Mouse (Mus musculus): ENCODE results near the gene Slc22a20. TPM values are rescaled to one million over a fixed set of nuclear protein-coding genes. Genes with fewer than 3 reads are reported as not detected.

The Slc22a20 gene
- polyA plus RNA-seq, 1 experiment from 2014 or later, result not detected

- 87% methylated on average over 10 of the region's 10 CpGs for WGBS
- Histone ChIP-seq H3K27ac (replicated peaks) (no peak overlapping the region), H3K4me2 (no peak overlapping the region), H3K4me1 (replicated peaks) (peaks cover 19% of the 10 kb centered on the region), H3K4me3 (no peak overlapping the region), H3K9me3 (no peaks in the 10 kb centered on the region), H3K9ac (no peak overlapping the region), H3K27me3 (peaks cover 47% of the 10 kb centered on the region), H3K36me3 (no peaks in the 10 kb centered on the region)
- ATAC-seq (ENCODE audit: low read depth), result no peak
Measured at GRCm38 (mm10) chr19:6013691-6014090, 27.7 kb upstream of the Slc22a20 start.

- no peak for ATAC-seq (ENCODE audit: low read depth)
- H3K4me2 ChIP-seq, result no peak overlapping the region
- no peak overlapping the region for H3K27ac ChIP-seq (replicated peaks)
Measured at GRCm38 (mm10) chr19:6009137-6009536, 23.2 kb upstream of the Slc22a20 start.

GRCm38 (mm10) chr19:6007013-6007412 lies 21.1 kb upstream of the Slc22a20 start:
- no peak for ATAC-seq (ENCODE audit: low read depth)

More at GRCm38 (mm10) chr19:6009137-6009536, 23.2 kb upstream of the Slc22a20 start:
- Histone ChIP-seq H3K9ac (no peak overlapping the region), H3K4me1 (replicated peaks) (no peaks in the 10 kb centered on the region), H3K36me3 (no peaks in the 10 kb centered on the region), H3K27me3 (peaks cover 13% of the 10 kb centered on the region), H3K9me3 (no peaks in the 10 kb centered on the region), H3K4me3 (no peak overlapping the region)
- whole genome bisulfite sequencing, result 69% methylated on average over 8 of the region's 8 CpGs

GRCm38 (mm10) chr19:6005541-6005940 lies 19.6 kb upstream of the Slc22a20 start:
- no peak for ATAC-seq (ENCODE audit: low read depth)
- H3K4me1 ChIP-seq (replicated peaks), result no peaks in the 10 kb centered on the region
- no peaks in the 10 kb centered on the region for H3K9me3 ChIP-seq

More at GRCm38 (mm10) chr19:6007013-6007412, 21.1 kb upstream of the Slc22a20 start:
- H3K27me3 ChIP-seq, result no peaks in the 10 kb centered on the region
- WGBS, result 86% methylated on average over 13 of the region's 13 CpGs
- H3K4me3 ChIP-seq, result no peak overlapping the region
- no peaks in the 10 kb centered on the region for H3K4me1 ChIP-seq (replicated peaks)
- no peaks in the 10 kb centered on the region for H3K9me3 ChIP-seq
- H3K9ac ChIP-seq, result no peak overlapping the region
- no peak overlapping the region for H3K27ac ChIP-seq (replicated peaks)
- no peaks in the 10 kb centered on the region for H3K36me3 ChIP-seq
- H3K4me2 ChIP-seq, result no peak overlapping the region

GRCm38 (mm10) chr19:5999969-6000368 lies 14.0 kb upstream of the Slc22a20 start:
- 77% methylated on average over 5 of the region's 5 CpGs for WGBS
- ATAC-seq (ENCODE audit: low read depth), result no peak
- Histone ChIP-seq H3K9ac (no peak overlapping the region), H3K4me2 (no peak overlapping the region), H3K9me3 (no peaks in the 10 kb centered on the region), H3K4me1 (replicated peaks) (no peaks in the 10 kb centered on the region), H3K36me3 (no peaks in the 10 kb centered on the region), H3K27ac (replicated peaks) (no peak overlapping the region), H3K4me3 (no peak overlapping the region), H3K27me3 (no peaks in the 10 kb centered on the region)

More at GRCm38 (mm10) chr19:6005541-6005940, 19.6 kb upstream of the Slc22a20 start:
- Histone ChIP-seq H3K9ac (no peak overlapping the region), H3K27ac (replicated peaks) (no peak overlapping the region), H3K27me3 (no peaks in the 10 kb centered on the region), H3K4me3 (no peak overlapping the region), H3K4me2 (no peak overlapping the region), H3K36me3 (no peaks in the 10 kb centered on the region)
- 61% methylated on average over 11 of the region's 11 CpGs for WGBS

GRCm38 (mm10) chr19:5998180-5998579 lies 12.2 kb upstream of the Slc22a20 start:
- Histone ChIP-seq H3K36me3 (no peaks in the 10 kb centered on the region), H3K4me3 (no peak overlapping the region), H3K27me3 (no peaks in the 10 kb centered on the region), H3K9ac (no peak overlapping the region), H3K27ac (replicated peaks) (no peak overlapping the region), H3K4me2 (no peak overlapping the region), H3K9me3 (no peaks in the 10 kb centered on the region), H3K4me1 (replicated peaks) (no peaks in the 10 kb centered on the region)
- no peak for ATAC-seq (ENCODE audit: low read depth)
- WGBS, result 83% methylated on average over 3 of the region's 3 CpGs

- WGBS, result 85% methylated on average over 14 of the region's 14 CpGs
- no peaks in the 10 kb centered on the region for H3K36me3 ChIP-seq
- no peak overlapping the region for H3K27ac ChIP-seq (replicated peaks)
- no peak overlapping the region for H3K4me2 ChIP-seq
- no peak for ATAC-seq (ENCODE audit: low read depth)
- no peak overlapping the region for H3K9ac ChIP-seq
- H3K4me3 ChIP-seq, result no peak overlapping the region
- no peaks in the 10 kb centered on the region for H3K27me3 ChIP-seq
- no peaks in the 10 kb centered on the region for H3K9me3 ChIP-seq
- no peaks in the 10 kb centered on the region; the same call in 1 of the 2 replicates for H3K4me1 ChIP-seq (replicated peaks)
Measured at GRCm38 (mm10) chr19:5994711-5995110, 8.8 kb upstream of the Slc22a20 start.

GRCm38 (mm10) chr19:5992012-5992411 lies 6.1 kb upstream of the Slc22a20 start:
- no peaks in the 10 kb centered on the region for H3K36me3 ChIP-seq
- H3K27ac ChIP-seq (replicated peaks), result no peak overlapping the region
- H3K4me2 ChIP-seq, result no peak overlapping the region
- H3K9ac ChIP-seq, result no peak overlapping the region
- no peaks in the 10 kb centered on the region for H3K27me3 ChIP-seq
- no peaks in the 10 kb centered on the region for H3K9me3 ChIP-seq
- 85% methylated on average over 7 of the region's 7 CpGs for WGBS
- H3K4me1 ChIP-seq (replicated peaks), result peaks cover 11% of the 10 kb centered on the region
- no peak overlapping the region for H3K4me3 ChIP-seq
- no peak for ATAC-seq (ENCODE audit: low read depth)

- Histone ChIP-seq H3K4me1 (replicated peaks) (peaks cover 11% of the 10 kb centered on the region), H3K36me3 (no peaks in the 10 kb centered on the region), H3K27ac (replicated peaks) (no peak overlapping the region), H3K27me3 (no peaks in the 10 kb centered on the region), H3K9me3 (no peaks in the 10 kb centered on the region), H3K4me2 (no peak overlapping the region), H3K9ac (no peak overlapping the region), H3K4me3 (no peak overlapping the region)
- WGBS, result 87% methylated on average over 7 of the region's 7 CpGs
- no peak for ATAC-seq (ENCODE audit: low read depth)
Measured at GRCm38 (mm10) chr19:5991467-5991866, 5.5 kb upstream of the Slc22a20 start.

GRCm38 (mm10) chr19:5990921-5991320 lies 5.0 kb upstream of the Slc22a20 start:
- H3K36me3 ChIP-seq, result no peaks in the 10 kb centered on the region
- H3K4me2 ChIP-seq, result no peak overlapping the region
- 53% methylated on average over 1 of the region's 1 CpGs for WGBS
- H3K9me3 ChIP-seq, result no peaks in the 10 kb centered on the region
- no peak overlapping the region for H3K4me3 ChIP-seq
- ATAC-seq (ENCODE audit: low read depth), result no peak
- no peaks in the 10 kb centered on the region for H3K27me3 ChIP-seq
- peaks cover 11% of the 10 kb centered on the region for H3K4me1 ChIP-seq (replicated peaks)
- no peak overlapping the region for H3K27ac ChIP-seq (replicated peaks)
- no peak overlapping the region for H3K9ac ChIP-seq

GRCm38 (mm10) chr19:5990033-5990432 lies 4.1 kb upstream of the Slc22a20 start:
- ATAC-seq (ENCODE audit: low read depth), result no peak
- H3K36me3 ChIP-seq, result no peaks in the 10 kb centered on the region
- no peak overlapping the region for H3K4me3 ChIP-seq
- H3K4me2 ChIP-seq, result no peak overlapping the region
- H3K27ac ChIP-seq (replicated peaks), result no peak overlapping the region
- H3K4me1 ChIP-seq (replicated peaks), result peaks cover 11% of the 10 kb centered on the region
- no peaks in the 10 kb centered on the region for H3K27me3 ChIP-seq
- WGBS, result 93% methylated on average over 12 of the region's 12 CpGs
- no peak overlapping the region for H3K9ac ChIP-seq
- H3K9me3 ChIP-seq, result no peaks in the 10 kb centered on the region

- peak overlapping the region; percentile 74 for H3K27ac ChIP-seq (replicated peaks)
- H3K4me3 ChIP-seq, result no peak overlapping the region
- H3K9me3 ChIP-seq, result no peaks in the 10 kb centered on the region
- no peaks in the 10 kb centered on the region for H3K36me3 ChIP-seq
- H3K4me2 ChIP-seq, result peak overlapping the region; percentile 43
- ATAC-seq (ENCODE audit: low read depth), result no peak
- WGBS, result 78% methylated on average over 6 of the region's 6 CpGs
- H3K4me1 ChIP-seq (replicated peaks), result peaks cover 11% of the 10 kb centered on the region
- no peak overlapping the region for H3K9ac ChIP-seq
- no peaks in the 10 kb centered on the region for H3K27me3 ChIP-seq
Measured at GRCm38 (mm10) chr19:5989585-5989984, 3.6 kb upstream of the Slc22a20 start.

GRCm38 (mm10) chr19:5988815-5989452 lies 3.0 kb upstream of the Slc22a20 start:
- 10% methylated on average over 13 of the region's 13 CpGs for WGBS
- Histone ChIP-seq H3K4me3 (no peak overlapping the region; the same call in 1 of the 2 replicates), H3K9me3 (no peaks in the 10 kb centered on the region), H3K4me2 (peak overlapping the region; percentile 43), H3K27me3 (no peaks in the 10 kb centered on the region), H3K27ac (replicated peaks) (peak overlapping the region; percentile 74), H3K36me3 (no peaks in the 10 kb centered on the region), H3K9ac (peak overlapping the region; percentile 70), H3K4me1 (replicated peaks) (peaks cover 11% of the 10 kb centered on the region)
- ATAC-seq (ENCODE audit: low read depth), result peak; percentile 91
